Mouse (Mus musculus): ENCODE data around the gene Gm19684.
"Not testable (repeated sequence)": the region's sequence is repeated elsewhere in the genome, so short reads cannot be mapped to it uniquely, and the experiment has no call there.

Gm19684 gene

GRCm38 (mm10) chr17:36131516-36132265 is 10.2 kb downstream of the Gm19684 start:
- in situ Hi-C loops (cut with MseI, MboI), result loop anchor here (10.0 kb wide), 1 partner anchor 67 kb away; no protein-coding TSS in a partner anchor

GRCm38 (mm10) chr17:36135421-36136231 is 14.1 kb downstream of the Gm19684 start:
- in situ Hi-C loops (cut with MseI, MboI), result loop anchor here (10.0 kb wide), 1 partner anchor 71 kb away; no protein-coding TSS in a partner anchor

- in situ Hi-C loops (cut with MseI, MboI), result loop anchor here (10.0 kb wide), 1 partner anchor 72 kb away; no protein-coding TSS in a partner anchor
Observed at GRCm38 (mm10) chr17:36136299-36136848, 14.9 kb downstream of the Gm19684 start.

GRCm38 (mm10) chr17:36145111-36145860 is 23.8 kb downstream of the Gm19684 start:
- in situ Hi-C loops (cut with MseI, MboI), result no loop called here

GRCm38 (mm10) chr17:36145861-36146156 is 24.3 kb downstream of the Gm19684 start:
- in situ Hi-C loops (cut with MseI, MboI), result not testable (repeated sequence)

GRCm38 (mm10) chr17:36146937-36147336 is 25.5 kb downstream of the Gm19684 start:
- in situ Hi-C loops (cut with MseI, MboI), result not testable (repeated sequence)

GRCm38 (mm10) chr17:36148468-36148867 is 27.0 kb downstream of the Gm19684 start:
- in situ Hi-C loops (cut with MseI, MboI), result not testable (repeated sequence)

GRCm38 (mm10) chr17:36151200-36151599 is 29.7 kb downstream of the Gm19684 start:
- in situ Hi-C loops (cut with MseI, MboI), result not testable (repeated sequence)

- in situ Hi-C loops (cut with MseI, MboI), result no loop called here
Observed at GRCm38 (mm10) chr17:36154271-36155149, 33.0 kb downstream of the Gm19684 start.

GRCm38 (mm10) chr17:36157782-36158181 is 36.3 kb downstream of the Gm19684 start:
- in situ Hi-C loops (cut with MseI, MboI), result not testable (repeated sequence)

- in situ Hi-C loops (cut with MseI, MboI), result not testable (repeated sequence)
Observed at GRCm38 (mm10) chr17:36158264-36158663, 36.8 kb downstream of the Gm19684 start.

GRCm38 (mm10) chr17:36161129-36162051 is 39.9 kb downstream of the Gm19684 start:
- in situ Hi-C loops (cut with MseI, MboI), result no loop called here

- in situ Hi-C loops (cut with MseI, MboI), result not testable (repeated sequence)
Observed at GRCm38 (mm10) chr17:36166901-36167300, 45.4 kb downstream of the Gm19684 start.

GRCm38 (mm10) chr17:36167306-36168038 is 46.0 kb downstream of the Gm19684 start:
- in situ Hi-C loops (cut with MseI, MboI), result no loop called here

GRCm38 (mm10) chr17:36168039-36168652 is 46.7 kb downstream of the Gm19684 start, which contains the start of gene Gm8909:
Gm8909 (minus strand) TSS chr17:36168537.
- in situ Hi-C loops (cut with MseI, MboI), result no loop called here

- in situ Hi-C loops (cut with MseI, MboI), result not testable (repeated sequence)
Observed at GRCm38 (mm10) chr17:36169094-36169493, 47.6 kb downstream of the Gm19684 start.

- in situ Hi-C loops (cut with MseI, MboI), result no loop called here
Observed at GRCm38 (mm10) chr17:36169753-36170152, 48.3 kb downstream of the Gm19684 start.

- in situ Hi-C loops (cut with MseI, MboI), result no loop called here
Observed at GRCm38 (mm10) chr17:36170287-36170814, 48.9 kb downstream of the Gm19684 start.

Data from mouse trophoblast stem cell (cell line).